Mouse (Mus musculus): ENCODE measurements around the gene Gm11168. TPM values are rescaled to one million over a fixed set of nuclear protein-coding genes. Genes with fewer than 3 reads are reported as not detected.
"Not testable (repeated sequence)": the region's sequence is repeated elsewhere in the genome, so short reads cannot be mapped to it uniquely, and the experiment has no call there.

Gene Gm11168
- polyA plus RNA-seq, 1 experiment from 2014 or later, result not detected

DNA sequence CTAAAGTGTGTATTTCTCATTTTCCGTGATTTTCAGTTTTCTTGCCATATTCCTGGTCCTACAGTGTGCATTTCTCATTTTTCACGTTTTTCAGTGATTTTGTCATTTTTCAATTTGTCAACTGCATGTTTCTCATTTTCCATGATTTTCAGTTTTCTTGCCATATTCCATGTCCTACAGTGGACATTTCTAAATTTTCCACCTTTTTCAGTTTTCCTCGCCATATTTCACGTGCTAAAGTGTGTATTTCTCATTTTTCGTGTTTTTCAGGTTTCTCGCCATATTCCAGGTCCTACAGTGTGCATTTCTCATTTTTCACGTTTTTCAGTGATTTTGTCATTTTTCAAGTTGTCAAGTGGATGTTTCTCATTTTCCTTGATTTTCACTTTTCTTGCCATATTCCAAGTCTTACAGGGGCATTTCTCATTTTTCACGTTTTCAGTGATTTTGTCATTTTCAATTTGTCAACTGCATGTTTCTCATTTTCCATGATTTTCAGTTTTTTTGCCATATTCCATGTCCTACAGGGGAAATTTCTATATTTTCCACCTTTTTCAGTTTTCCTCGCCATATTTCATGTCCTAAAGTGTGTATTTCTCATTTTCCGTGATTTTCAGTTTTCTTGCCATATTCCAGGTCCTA lies 27.7 kb downstream of the Gm11168 start:
- peak; percentile 72 for DNase-seq (ENCODE audit: low spot score)
- WGBS, result 51% methylated on average over 2 of the region's 10 CpGs
- H3K4me1 ChIP-seq (replicated peaks; ENCODE audit: control insufficient read depth, insufficient read depth); H3K36me3 ChIP-seq (ENCODE audit: control insufficient read depth, insufficient read depth, low read length); H3K27me3 ChIP-seq (ENCODE audit: control insufficient read depth, insufficient read depth, low read length); H3K27ac ChIP-seq (replicated peaks); H3K4me2 ChIP-seq (replicated peaks; ENCODE audit: low read depth); H3K9me3 ChIP-seq (ENCODE audit: control insufficient read depth, low read length); H3K9ac ChIP-seq (ENCODE audit: low read length); H3K4me3 ChIP-seq (ENCODE audit: low read depth, low read length): not testable (repeated sequence)
- peak; percentile 43; the same call in 1 of the 2 replicates for ATAC-seq (ENCODE audit: low FRiP score, low TSS enrichment)

DNA sequence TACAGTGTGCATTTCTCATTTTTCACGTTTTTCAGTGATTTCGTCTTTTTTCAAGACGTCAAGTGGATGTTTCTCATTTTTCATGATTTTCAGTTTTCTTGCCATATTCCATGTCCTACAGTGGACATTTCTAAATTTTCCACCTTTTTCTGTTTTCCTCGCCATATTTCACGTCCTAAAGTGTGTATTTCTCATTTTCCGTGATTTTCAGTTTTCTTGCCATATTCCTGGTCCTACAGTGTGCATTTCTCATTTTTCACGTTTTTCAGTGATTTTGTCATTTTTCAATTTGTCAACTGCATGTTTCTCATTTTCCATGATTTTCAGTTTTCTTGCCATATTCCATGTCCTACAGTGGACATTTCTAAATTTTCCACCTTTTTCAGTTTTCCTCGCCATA lies 31.2 kb downstream of the Gm11168 start, which contains the start of gene Gm17535:
Gene Gm17535 (plus strand): TSS at position 301 of the 400 bp plus-strand sequence.
- H3K4me3 ChIP-seq (ENCODE audit: low read depth, low read length); H3K36me3 ChIP-seq (ENCODE audit: control insufficient read depth, insufficient read depth, low read length); DNase-seq (ENCODE audit: low spot score); ATAC-seq (ENCODE audit: low FRiP score, low TSS enrichment); H3K4me2 ChIP-seq (replicated peaks; ENCODE audit: low read depth); H3K27ac ChIP-seq (replicated peaks); H3K9ac ChIP-seq (ENCODE audit: low read length); H3K4me1 ChIP-seq (replicated peaks; ENCODE audit: control insufficient read depth, insufficient read depth); H3K27me3 ChIP-seq (ENCODE audit: control insufficient read depth, insufficient read depth, low read length); H3K9me3 ChIP-seq (ENCODE audit: control insufficient read depth, low read length): not testable (repeated sequence)
- no CpG with 5 or more reads among the region's 8 CpGs for WGBS

DNA sequence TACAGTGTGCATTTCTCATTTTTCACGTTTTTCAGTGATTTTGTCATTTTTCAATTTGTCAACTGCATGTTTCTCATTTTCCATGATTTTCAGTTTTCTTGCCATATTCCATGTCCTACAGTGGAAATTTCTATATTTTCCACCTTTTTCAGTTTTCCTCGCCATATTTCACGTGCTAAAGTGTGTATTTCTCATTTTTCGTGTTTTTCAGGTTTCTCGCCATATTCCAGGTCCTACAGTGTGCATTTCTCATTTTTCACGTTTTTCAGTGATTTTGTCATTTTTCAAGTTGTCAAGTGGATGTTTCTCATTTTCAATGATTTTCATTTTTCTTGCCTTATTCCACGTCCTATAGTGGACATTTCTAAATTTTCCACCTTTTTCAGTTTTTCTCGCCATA lies 33.4 kb downstream of the Gm11168 start, which contains the start of gene Gm10715:
Gene Gm10715 (plus strand): TSS at position 301 of the 400 bp plus-strand sequence.
- not testable (repeated sequence) for H3K27me3 ChIP-seq (ENCODE audit: control insufficient read depth, insufficient read depth, low read length); H3K9me3 ChIP-seq (ENCODE audit: control insufficient read depth, low read length); DNase-seq (ENCODE audit: low spot score); ATAC-seq (ENCODE audit: low FRiP score, low TSS enrichment); H3K36me3 ChIP-seq (ENCODE audit: control insufficient read depth, insufficient read depth, low read length); H3K9ac ChIP-seq (ENCODE audit: low read length); H3K4me3 ChIP-seq (ENCODE audit: low read depth, low read length); H3K4me1 ChIP-seq (replicated peaks; ENCODE audit: control insufficient read depth, insufficient read depth); H3K4me2 ChIP-seq (replicated peaks; ENCODE audit: low read depth); H3K27ac ChIP-seq (replicated peaks)
- WGBS, result 73% methylated on average over 6 of the region's 8 CpGs

DNA sequence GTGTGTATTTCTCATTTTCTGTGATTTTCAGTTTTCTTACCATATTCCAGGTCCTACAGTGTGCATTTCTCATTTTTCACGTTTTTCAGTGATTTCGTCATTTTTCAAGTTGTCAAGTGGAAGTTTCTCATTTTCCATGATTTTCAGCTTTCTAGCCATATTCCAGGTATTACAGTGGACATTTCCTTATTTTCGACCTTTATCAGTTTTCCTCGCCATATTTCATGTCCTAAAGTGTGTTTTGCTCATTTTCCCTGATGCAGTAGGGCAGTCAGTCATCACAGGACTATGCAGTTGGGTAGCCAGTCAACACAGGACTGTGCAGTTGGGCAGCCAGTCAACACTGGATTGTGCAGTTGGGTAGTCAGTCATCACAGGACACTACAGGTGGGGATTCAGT lies 35.0 kb downstream of the Gm11168 start:
- not testable (repeated sequence) for H3K27ac ChIP-seq (replicated peaks); DNase-seq (ENCODE audit: low spot score); ATAC-seq (ENCODE audit: low FRiP score, low TSS enrichment); H3K9me3 ChIP-seq (ENCODE audit: control insufficient read depth, low read length); H3K27me3 ChIP-seq (ENCODE audit: control insufficient read depth, insufficient read depth, low read length); H3K36me3 ChIP-seq (ENCODE audit: control insufficient read depth, insufficient read depth, low read length); H3K4me1 ChIP-seq (replicated peaks; ENCODE audit: control insufficient read depth, insufficient read depth); H3K4me3 ChIP-seq (ENCODE audit: low read depth, low read length); H3K4me2 ChIP-seq (replicated peaks; ENCODE audit: low read depth); H3K9ac ChIP-seq (ENCODE audit: low read length)
- 65% methylated on average over 4 of the region's 4 CpGs for WGBS

Small RNA genes within 50 kb of the gene (microRNA-seq; reads per million reads assigned to microRNA genes)
- gene Mir101c, result not detected

Other genes with a start within 250 kb of the Gm11168 start
- gene Gm10722, start 2.4 kb upstream of the Gm11168 start, polyA plus RNA-seq (2015; fragmentation: Nextera tagmentation; extraction: Ambion mirVana), result 2.9 TPM in 1 of 2 replicates, not detected in the other
- gene Gm10721, start 9.8 kb downstream of the Gm11168 start, polyA plus RNA-seq (2015; fragmentation: Nextera tagmentation; extraction: Ambion mirVana), result 34.5 TPM in 1 of 2 replicates, not detected in the other
- gene Gm10720, start 12.3 kb downstream of the Gm11168 start, polyA plus RNA-seq (2015; fragmentation: Nextera tagmentation; extraction: Ambion mirVana), result 6.5 TPM in 1 of 2 replicates, not detected in the other
- 20.3 TPM in 1 of 2 replicates, not detected in the other for gene Gm10719, start 14.1 kb downstream of the Gm11168 start, polyA plus RNA-seq (2015; fragmentation: Nextera tagmentation; extraction: Ambion mirVana)
- gene Gm10718, start 20.2 kb downstream of the Gm11168 start, polyA plus RNA-seq (2015; fragmentation: Nextera tagmentation; extraction: Ambion mirVana), result 0.93 and 80.3 TPM in 2 replicates
- gene Gm10717, start 22.1 kb downstream of the Gm11168 start, polyA plus RNA-seq (2015; fragmentation: Nextera tagmentation; extraction: Ambion mirVana), result 0.32 and 21.1 TPM in 2 replicates
- 2.1 TPM in 1 of 2 replicates, not detected in the other for gene Gm17535, start 31.3 kb downstream of the Gm11168 start, polyA plus RNA-seq (2015; fragmentation: Nextera tagmentation; extraction: Ambion mirVana)
- 0.48 TPM in 1 of 2 replicates, not detected in the other for gene Gm10715, start 33.5 kb downstream of the Gm11168 start, polyA plus RNA-seq (2015; fragmentation: Nextera tagmentation; extraction: Ambion mirVana)